Mouse (Mus musculus) neural tube, embryonic 12.5 days (tissue): ENCODE results near the gene Dnajc8. TPM values are rescaled to one million over a fixed set of nuclear protein-coding genes. Genes with fewer than 3 reads are reported as not detected.
"Not testable (repeated sequence)": the region's sequence is repeated elsewhere in the genome, so short reads cannot be mapped to it uniquely, and the experiment has no call there.

ENCODE experiments used
- ATAC-seq: fragments of 200-750 bp; cut with Nextera tagmentation; 2 replicates; pipeline ENCODE4 v1.8.0; 2017; ENCODE audit warnings: low read depth, mild to moderate bottlenecking, moderate TSS enrichment, moderate library complexity; ENCODE audit not compliant: low FRiP score
- H3K27ac ChIP-seq: fragments of 300-500 bp; sonication (generic); 2 replicates; pipeline ENCODE4 v1.5.1; 2016
- H3K27me3 ChIP-seq: fragments of 300-500 bp; sonication (generic); replicated peaks from 2 replicates; pipeline ENCODE4 v1.6.1; 2016; ENCODE audit warnings: mild to moderate bottlenecking
- H3K36me3 ChIP-seq: fragments of 300-500 bp; sonication (generic); 2 replicates; pipeline ENCODE4 v1.6.1; 2016; ENCODE audit warnings: mild to moderate bottlenecking
- H3K4me1 ChIP-seq: fragments of 300-500 bp; sonication (generic); 2 replicates; pipeline ENCODE4 v1.6.1; 2016
- H3K4me2 ChIP-seq: fragments of 300-500 bp; sonication (generic); replicated peaks from 2 replicates; pipeline ENCODE4 v1.6.1; 2016; ENCODE audit warnings: mild to moderate bottlenecking
- H3K4me3 ChIP-seq: fragments of 300-500 bp; sonication (generic); 2 replicates; pipeline ENCODE4 v1.5.1; 2016
- H3K9ac ChIP-seq: fragments of 300-500 bp; sonication (generic); 2 replicates; pipeline ENCODE4 v1.6.1; 2016; ENCODE audit warnings: mild to moderate bottlenecking
- H3K9me3 ChIP-seq: fragments of 300-500 bp; sonication (generic); 2 replicates; pipeline ENCODE4 v1.6.1; 2016; ENCODE audit warnings: mild to moderate bottlenecking
- WGBS: fragments of 180-500 bp; shearing (Covaris S2); methylation state at CpG from one replicate; pipeline ENCODE4 v1.1.7; 2016; 5-methylcytosine and 5-hydroxymethylcytosine counted together
- polyA plus RNA-seq: library from polyadenylated mRNA; unstranded; fragments of >200 nt; fragmentation: Nextera tagmentation; extraction: Ambion mirVana; gene quantifications from 2 replicates; pipeline ENCODE4 v1.2.1, GENCODE M21; 2016

Gene Dnajc8
- polyA plus RNA-seq, 1 experiment from 2014 or later = 191 TPM

DNA sequence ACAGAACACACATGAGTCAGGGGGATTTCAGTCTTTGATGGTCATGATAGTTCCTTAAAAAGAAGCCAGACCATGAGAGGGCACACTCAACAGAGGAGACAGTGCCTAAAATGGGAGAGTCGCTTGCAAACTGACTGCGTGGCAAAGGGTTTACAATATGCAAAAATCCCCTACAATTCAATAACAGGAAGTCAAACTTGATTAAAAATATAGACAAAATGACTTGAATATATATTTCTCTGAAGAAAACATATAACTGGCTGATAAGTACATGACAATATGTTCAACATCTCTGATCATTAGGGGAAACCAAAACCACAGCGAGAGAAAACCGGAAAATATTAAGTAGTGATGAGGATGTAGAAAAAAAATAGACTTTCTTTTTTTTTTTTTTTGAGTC, 50.9 kb downstream of the Dnajc8 start:
- Histone ChIP-seq H3K27ac (no peak overlapping the region), H3K4me2 (no peak overlapping the region), H3K9me3 (no peaks in the 10 kb centered on the region), H3K4me1 (no peaks in the 10 kb centered on the region), H3K9ac (no peak overlapping the region), H3K27me3 (no peaks in the 10 kb centered on the region), H3K36me3 (no peaks in the 10 kb centered on the region), H3K4me3 (no peak overlapping the region)
- WGBS = 96% methylated on average over 4 of the region's 4 CpGs
- no peak for ATAC-seq

DNA sequence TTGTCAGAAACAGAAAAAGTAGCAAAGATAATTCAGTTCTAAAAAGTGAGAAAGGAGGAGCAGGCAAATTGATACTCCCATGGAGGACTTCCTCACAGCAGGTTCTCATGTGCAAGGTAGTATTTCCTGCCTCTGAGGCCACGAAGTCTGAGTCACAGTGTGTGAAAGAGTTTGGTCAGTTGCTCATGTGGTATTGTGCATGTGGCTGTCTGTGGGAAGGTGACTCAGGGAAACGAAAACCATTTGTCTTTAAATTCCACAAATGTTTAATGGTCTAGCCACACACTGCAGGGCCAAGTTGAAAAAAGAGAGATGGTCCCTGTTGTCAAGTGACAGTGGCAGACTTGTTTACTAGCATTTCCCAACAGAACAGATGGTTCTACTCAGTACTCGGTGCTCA, 53.2 kb downstream of the Dnajc8 start:
- Histone ChIP-seq H3K9me3 (no peaks in the 10 kb centered on the region), H3K27me3 (no peaks in the 10 kb centered on the region), H3K36me3 (no peaks in the 10 kb centered on the region), H3K9ac (no peak overlapping the region), H3K4me2 (no peak overlapping the region), H3K4me3 (no peak overlapping the region), H3K27ac (no peak overlapping the region), H3K4me1 (no peaks in the 10 kb centered on the region)
- no peak for ATAC-seq
- WGBS = 79% methylated on average over 3 of the region's 3 CpGs

DNA sequence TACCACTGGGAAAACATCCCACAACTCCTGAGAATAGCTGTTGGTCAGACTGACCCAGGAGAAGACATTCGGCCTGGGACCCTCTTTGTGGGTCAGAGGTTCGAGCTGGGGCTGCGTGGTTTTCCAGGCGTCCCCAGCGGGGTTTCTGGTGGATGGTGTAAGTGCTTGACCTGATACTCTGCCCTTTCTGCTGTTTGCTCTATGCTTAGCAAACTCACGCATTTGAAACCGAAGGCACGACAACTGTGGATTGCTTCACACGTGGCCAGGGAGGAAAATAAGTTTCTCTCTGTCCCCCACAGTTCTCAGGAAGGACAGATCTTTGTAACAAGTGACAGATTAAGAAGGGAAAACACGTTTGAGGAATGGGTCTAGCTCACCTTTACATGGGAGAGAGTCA, 55.3 kb downstream of the Dnajc8 start:
- ATAC-seq = no peak

DNA sequence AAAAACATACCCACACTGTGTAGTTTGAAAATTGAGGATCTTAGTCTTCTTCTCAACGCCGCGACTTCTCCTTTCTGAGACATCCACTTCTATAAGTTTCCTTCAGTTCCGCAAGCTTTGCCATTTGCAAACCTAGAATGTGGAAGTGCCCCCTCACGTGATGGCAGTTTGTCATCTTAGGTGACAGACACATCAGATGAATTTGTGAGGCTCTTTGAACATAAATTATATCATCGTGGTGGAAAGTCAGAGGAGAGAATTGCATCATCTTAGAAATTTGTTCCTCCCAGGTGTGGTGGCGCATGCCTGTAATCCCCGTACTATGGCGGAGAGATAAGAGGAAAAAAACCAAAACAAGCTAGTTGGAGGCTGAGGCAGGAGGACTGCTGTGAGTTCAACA, 57.6 kb downstream of the Dnajc8 start:
- H3K36me3 ChIP-seq = no peaks in the 10 kb centered on the region
- H3K9ac ChIP-seq = no peak overlapping the region
- H3K9me3 ChIP-seq = no peaks in the 10 kb centered on the region
- H3K27me3 ChIP-seq = no peaks in the 10 kb centered on the region
- no peak overlapping the region for H3K27ac ChIP-seq
- no peak overlapping the region for H3K4me3 ChIP-seq
- ATAC-seq = no peak
- H3K4me2 ChIP-seq = no peak overlapping the region
- WGBS = 94% methylated on average over 9 of the region's 9 CpGs
- no peaks in the 10 kb centered on the region for H3K4me1 ChIP-seq

More for the DNA sequence above, 55.3 kb downstream of the Dnajc8 start:
- Histone ChIP-seq H3K9me3 (no peaks in the 10 kb centered on the region), H3K4me1 (no peaks in the 10 kb centered on the region), H3K27ac (no peak overlapping the region), H3K4me2 (no peak overlapping the region), H3K4me3 (no peak overlapping the region), H3K9ac (no peak overlapping the region), H3K27me3 (no peaks in the 10 kb centered on the region), H3K36me3 (no peaks in the 10 kb centered on the region)
- 86% methylated on average over 10 of the region's 10 CpGs for WGBS

DNA sequence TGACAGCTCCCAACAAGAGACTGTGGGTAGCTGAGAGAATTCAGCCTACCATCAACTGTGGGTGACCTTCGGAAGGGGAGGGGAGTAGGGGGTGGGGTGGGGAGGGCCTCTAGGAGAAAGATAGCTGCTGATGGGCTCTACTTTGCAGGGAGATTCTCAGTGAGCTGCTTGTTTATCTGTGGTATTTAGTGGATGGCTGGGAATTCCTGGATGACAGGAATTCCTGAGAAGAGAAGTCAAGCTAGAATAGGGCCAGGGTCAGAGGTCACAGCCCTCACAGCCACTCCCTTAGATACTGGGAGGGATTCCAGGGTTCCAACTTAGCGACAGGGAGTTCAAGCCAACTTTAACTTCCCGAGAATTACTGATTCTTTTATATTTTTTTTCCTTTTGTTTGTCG, 58.8 kb downstream of the Dnajc8 start:
- Histone ChIP-seq H3K36me3 (no peaks in the 10 kb centered on the region), H3K27ac (no peak overlapping the region)
- no peak for ATAC-seq

DNA sequence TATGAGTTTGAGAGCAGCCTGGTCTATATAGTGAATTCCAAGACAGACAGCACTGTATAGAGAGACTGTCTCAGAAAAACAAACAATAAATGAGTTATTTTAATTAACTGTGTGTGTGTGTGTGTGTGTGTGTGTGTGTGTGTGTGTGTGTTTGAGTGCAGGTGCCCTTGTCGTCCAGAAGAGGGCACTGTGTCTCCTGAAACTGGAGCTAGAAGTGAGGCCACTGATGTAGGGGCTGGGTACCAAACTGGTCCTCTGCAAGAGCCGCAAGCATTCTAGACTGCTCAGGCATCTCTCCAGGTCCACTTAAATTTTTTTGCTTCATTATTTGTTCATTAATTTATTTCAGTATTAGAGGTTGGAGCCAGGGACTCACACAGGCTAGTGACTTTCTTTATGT, 63.5 kb downstream of the Dnajc8 start:
- Histone ChIP-seq H3K4me1 (no peaks in the 10 kb centered on the region), H3K4me2 (no peak overlapping the region), H3K4me3 (no peak overlapping the region), H3K27me3 (no peaks in the 10 kb centered on the region), H3K36me3 (no peaks in the 10 kb centered on the region), H3K9me3 (no peaks in the 10 kb centered on the region), H3K9ac (no peak overlapping the region), H3K27ac (no peak overlapping the region)
- no peak for ATAC-seq
- 79% methylated on average over 2 of the region's 2 CpGs for WGBS

More for the DNA sequence above, 58.8 kb downstream of the Dnajc8 start:
- Histone ChIP-seq H3K4me3 (no peak overlapping the region), H3K4me1 (no peaks in the 10 kb centered on the region), H3K27me3 (no peaks in the 10 kb centered on the region), H3K9me3 (no peaks in the 10 kb centered on the region), H3K4me2 (no peak overlapping the region), H3K9ac (no peak overlapping the region)
- 47% methylated on average over 4 of the region's 4 CpGs for WGBS

DNA sequence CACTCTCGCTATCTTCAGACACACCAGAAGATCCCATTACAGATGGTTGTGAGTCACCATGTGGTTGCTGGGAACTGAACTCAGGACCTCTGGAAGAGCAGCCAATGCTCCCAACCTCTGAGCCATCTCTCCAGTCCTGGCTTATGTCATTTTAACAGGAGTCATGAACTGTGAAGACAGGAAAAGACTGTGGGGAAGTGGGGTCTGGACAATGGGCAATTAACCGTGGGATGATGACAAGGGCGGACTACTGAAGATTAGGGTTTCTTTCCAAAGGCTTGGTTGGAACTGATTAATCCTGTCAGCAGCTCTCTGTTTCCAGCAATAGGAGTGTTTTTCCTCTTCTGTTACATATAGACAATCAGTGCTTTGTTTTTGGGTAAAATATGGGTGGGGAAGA, 64.4 kb downstream of the Dnajc8 start:
- ATAC-seq = no peak
- Histone ChIP-seq H3K4me1 (no peaks in the 10 kb centered on the region), H3K9ac (no peak overlapping the region), H3K27ac (no peak overlapping the region), H3K36me3 (no peaks in the 10 kb centered on the region), H3K27me3 (no peaks in the 10 kb centered on the region), H3K9me3 (no peaks in the 10 kb centered on the region), H3K4me3 (no peak overlapping the region), H3K4me2 (no peak overlapping the region)
- 89% methylated on average over 3 of the region's 3 CpGs for WGBS

DNA sequence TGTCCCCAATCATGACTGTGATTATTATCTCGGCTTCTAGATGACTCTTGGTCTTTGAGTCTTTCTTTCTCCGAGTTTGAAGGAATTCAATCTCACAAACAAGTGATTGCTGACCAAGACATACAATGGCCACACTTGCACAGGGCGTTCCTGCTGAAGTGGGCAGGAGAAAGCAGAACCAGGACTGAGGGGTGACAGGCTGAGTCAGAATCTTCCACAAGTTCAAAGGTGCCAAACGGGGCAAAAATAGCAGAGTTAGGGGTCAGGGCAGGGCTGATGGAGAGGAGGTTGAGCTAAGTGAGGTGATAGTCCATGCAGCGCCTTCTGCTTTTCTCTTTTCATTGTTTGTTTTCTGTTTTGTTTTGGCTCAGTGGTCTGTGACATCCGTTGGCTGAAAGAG, 65.1 kb downstream of the Dnajc8 start:
- Histone ChIP-seq H3K9me3 (no peaks in the 10 kb centered on the region), H3K27me3 (no peaks in the 10 kb centered on the region), H3K27ac (no peak overlapping the region), H3K9ac (no peak overlapping the region), H3K4me3 (no peak overlapping the region), H3K4me2 (no peak overlapping the region), H3K4me1 (no peaks in the 10 kb centered on the region), H3K36me3 (no peaks in the 10 kb centered on the region)
- no peak for ATAC-seq
- 85% methylated on average over 6 of the region's 6 CpGs for WGBS

DNA sequence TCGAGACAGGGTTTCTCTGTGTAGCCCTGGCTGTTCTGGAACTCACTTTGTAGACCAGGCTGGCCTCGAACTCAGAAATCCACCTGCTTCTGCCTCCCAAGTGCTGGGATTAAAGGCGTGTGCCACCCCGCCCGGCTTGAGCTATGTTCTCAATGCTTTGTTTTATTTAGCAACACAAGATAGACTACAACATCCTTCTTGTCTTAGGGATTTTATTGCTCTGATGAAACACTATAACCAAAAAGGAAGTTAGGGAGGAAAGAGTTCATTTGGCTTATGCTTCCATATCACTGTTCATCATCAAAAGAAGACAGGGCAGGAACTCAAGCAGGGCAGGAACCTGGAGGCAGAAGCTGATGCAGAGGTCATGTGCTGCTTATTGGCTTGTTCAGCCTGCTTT, 65.9 kb downstream of the Dnajc8 start:
- H3K27me3 ChIP-seq, H3K4me1 ChIP-seq, H3K9me3 ChIP-seq, H3K4me2 ChIP-seq, H3K9ac ChIP-seq, H3K27ac ChIP-seq, H3K36me3 ChIP-seq, ATAC-seq, H3K4me3 ChIP-seq: not testable (repeated sequence)
- WGBS = 80% methylated on average over 5 of the region's 5 CpGs

Other genes with a start within 250 kb of the Dnajc8 start
- 1.0 and 1.2 TPM in 2 replicates for gene Rab42, start 232.2 kb upstream of the Dnajc8 start, polyA plus RNA-seq
- 77.1 and 77.9 TPM in 2 replicates for gene Trnau1ap, start 206.0 kb upstream of the Dnajc8 start, polyA plus RNA-seq
- 71.0 and 75.8 TPM in 2 replicates for gene Rcc1, start 181.9 kb upstream of the Dnajc8 start, polyA plus RNA-seq
- 16.2 and 18.3 TPM in 2 replicates for gene Phactr4, start 113.1 kb upstream of the Dnajc8 start, polyA plus RNA-seq
- gene Med18, start 71.6 kb upstream of the Dnajc8 start, polyA plus RNA-seq = 18.8 and 24.2 TPM in 2 replicates
- 10.2 and 10.3 TPM in 2 replicates for gene Sesn2, start 25.0 kb upstream of the Dnajc8 start, polyA plus RNA-seq
- gene Atpif1, start 1.9 kb upstream of the Dnajc8 start, polyA plus RNA-seq = 1,288 and 1,313 TPM in 2 replicates
- 0.64 and 0.66 TPM in 2 replicates for gene Ptafr, start 28.5 kb downstream of the Dnajc8 start, polyA plus RNA-seq
- 23.7 and 26.1 TPM in 2 replicates for gene Eya3, start 103.4 kb downstream of the Dnajc8 start, polyA plus RNA-seq
- gene Xkr8, start 197.0 kb downstream of the Dnajc8 start, polyA plus RNA-seq = 3.4 and 3.6 TPM in 2 replicates
- gene Smpdl3b, start 221.7 kb downstream of the Dnajc8 start, polyA plus RNA-seq = 1.0 and 1.5 TPM in 2 replicates
- gene Rpa2, start 232.8 kb downstream of the Dnajc8 start, polyA plus RNA-seq = 78.5 and 84.2 TPM in 2 replicates